Mouse (Mus musculus) intestine, postnatal 0 days (tissue): ENCODE measurements around the gene Nup50. TPM values are rescaled to one million over a fixed set of nuclear protein-coding genes. Genes with fewer than 3 reads are reported as not detected.

ENCODE experiments used
- ATAC-seq: fragments of 200-750 bp; cut with Nextera tagmentation; 2 replicates; pipeline ENCODE4 v1.8.0; 2017; ENCODE audit warnings: mild to moderate bottlenecking, moderate TSS enrichment, moderate library complexity
- H3K27ac ChIP-seq: fragments of 300-500 bp; sonication (generic); 2 replicates; pipeline ENCODE4 v1.5.1; 2014; ENCODE audit warnings: mild to moderate bottlenecking, low read depth, low read length, moderate library complexity
- H3K27me3 ChIP-seq: fragments of 300-500 bp; sonication (generic); replicated peaks from 2 replicates; pipeline ENCODE4 v1.6.1; 2014; ENCODE audit warnings: low read length, mixed read lengths; ENCODE audit not compliant: control insufficient read depth, insufficient read depth
- H3K36me3 ChIP-seq: fragments of 300-500 bp; sonication (generic); 2 replicates; pipeline ENCODE4 v1.6.1; 2014; ENCODE audit warnings: mild to moderate bottlenecking, moderate library complexity; ENCODE audit not compliant: control insufficient read depth, insufficient read depth
- H3K4me1 ChIP-seq: fragments of 300-500 bp; sonication (generic); replicated peaks from 2 replicates; pipeline ENCODE4 v1.6.1; 2014; ENCODE audit warnings: antibody characterized with exemption, low read length, mixed read lengths; ENCODE audit not compliant: control insufficient read depth, insufficient read depth
- H3K4me2 ChIP-seq: fragments of 300-500 bp; sonication (generic); replicated peaks from 2 replicates; pipeline ENCODE4 v1.6.1; 2014; ENCODE audit warnings: low read depth, mild to moderate bottlenecking, moderate library complexity
- H3K4me3 ChIP-seq: fragments of 300-500 bp; sonication (generic); 2 replicates; pipeline ENCODE4 v1.5.1; 2014; ENCODE audit warnings: low read depth, low read length
- H3K9ac ChIP-seq: fragments of 300-500 bp; sonication (generic); 2 replicates; pipeline ENCODE4 v1.6.1; 2014; ENCODE audit warnings: mild to moderate bottlenecking, low read depth, low read length
- H3K9me3 ChIP-seq: fragments of 300-500 bp; sonication (generic); 2 replicates; pipeline ENCODE4 v1.6.1; 2016; ENCODE audit warnings: mixed run types; ENCODE audit not compliant: control insufficient read depth
- CTCF ChIP-seq: sonication (generic); IDR thresholded peaks from 2 replicates; pipeline ENCODE4 v1.5.1; 2016; ENCODE audit warnings: low read depth, mild to moderate bottlenecking, control low read depth, antibody characterized with exemption, moderate library complexity
- WGBS: fragments of 180-500 bp; shearing (Covaris S2); extraction: QIAGEN DNeasy Blood & Tissue Kit; methylation state at CpG from one replicate; pipeline ENCODE4 v1.1.7; 2014; 5-methylcytosine and 5-hydroxymethylcytosine counted together
- polyA plus RNA-seq: library from polyadenylated mRNA; unstranded; fragments of >200 nt; fragmentation: Nextera tagmentation; extraction: Ambion mirVana; gene quantifications from 2 replicates; pipeline ENCODE4 v1.2.1, GENCODE M21; 2015

The Nup50 gene
- polyA plus RNA-seq, 1 experiment from 2014 or later, result 21.0 TPM

GRCm38 (mm10) chr15:84896664-84897063 is 26.5 kb upstream of the Nup50 start:
- no peaks in the 10 kb centered on the region for H3K27me3 ChIP-seq
- no peak overlapping the region for H3K4me3 ChIP-seq
- no peak overlapping the region for H3K27ac ChIP-seq
- H3K9ac ChIP-seq, result no peak overlapping the region
- 72% methylated on average over 1 of the region's 1 CpGs for WGBS
- no peak for ATAC-seq
- no peaks in the 10 kb centered on the region for H3K36me3 ChIP-seq
- H3K4me2 ChIP-seq, result no peak overlapping the region
- TF ChIP-seq CTCF, result no peak
- no peaks in the 10 kb centered on the region for H3K9me3 ChIP-seq
- H3K4me1 ChIP-seq, result no peaks in the 10 kb centered on the region

- no peaks in the 10 kb centered on the region for H3K9me3 ChIP-seq
- no peak for TF ChIP-seq CTCF
- no peak overlapping the region for H3K4me2 ChIP-seq
- H3K4me3 ChIP-seq, result no peak overlapping the region
- H3K9ac ChIP-seq, result no peak overlapping the region
- H3K27ac ChIP-seq, result no peak overlapping the region
- no peak for ATAC-seq
- no peaks in the 10 kb centered on the region for H3K36me3 ChIP-seq
- no peaks in the 10 kb centered on the region for H3K27me3 ChIP-seq
- WGBS, result 27% methylated on average over 7 of the region's 7 CpGs
- H3K4me1 ChIP-seq, result no peaks in the 10 kb centered on the region
Observed at GRCm38 (mm10) chr15:84898077-84898476, 25.1 kb upstream of the Nup50 start.

DNA sequence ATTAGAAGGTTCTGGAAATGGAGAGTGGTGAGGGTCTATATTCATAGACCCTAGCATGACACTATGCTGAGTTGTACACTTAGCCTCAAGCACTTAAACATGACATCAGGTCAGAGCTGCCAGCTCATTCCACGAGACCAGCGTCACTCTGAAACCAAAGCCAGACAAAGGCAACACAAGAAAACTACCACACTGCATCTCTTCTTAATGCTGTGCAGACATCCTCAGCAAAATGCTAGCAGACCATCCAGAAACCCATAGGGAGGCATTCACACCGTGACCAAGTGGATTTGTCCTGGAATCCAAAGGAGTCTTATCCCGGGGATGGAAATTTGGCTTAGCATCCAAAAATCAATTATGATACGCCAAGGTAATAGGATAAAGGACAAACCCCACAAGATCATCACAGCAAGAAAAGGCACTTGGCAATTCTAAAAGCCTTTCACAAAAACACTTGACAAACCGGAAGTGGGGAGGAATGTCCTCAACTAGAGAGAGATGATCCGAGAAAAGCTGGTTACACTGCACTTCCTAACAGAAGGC is 19.3 kb upstream of the Nup50 start:
- TF ChIP-seq CTCF, result no peak
- Histone ChIP-seq H3K36me3 (no peaks in the 10 kb centered on the region), H3K4me2 (no peak overlapping the region), H3K9ac (no peak overlapping the region), H3K4me3 (no peak overlapping the region), H3K4me1 (no peaks in the 10 kb centered on the region), H3K9me3 (no peaks in the 10 kb centered on the region), H3K27me3 (no peaks in the 10 kb centered on the region), H3K27ac (no peak overlapping the region)
- ATAC-seq, result no peak
- 79% methylated on average over 7 of the region's 7 CpGs for WGBS

DNA sequence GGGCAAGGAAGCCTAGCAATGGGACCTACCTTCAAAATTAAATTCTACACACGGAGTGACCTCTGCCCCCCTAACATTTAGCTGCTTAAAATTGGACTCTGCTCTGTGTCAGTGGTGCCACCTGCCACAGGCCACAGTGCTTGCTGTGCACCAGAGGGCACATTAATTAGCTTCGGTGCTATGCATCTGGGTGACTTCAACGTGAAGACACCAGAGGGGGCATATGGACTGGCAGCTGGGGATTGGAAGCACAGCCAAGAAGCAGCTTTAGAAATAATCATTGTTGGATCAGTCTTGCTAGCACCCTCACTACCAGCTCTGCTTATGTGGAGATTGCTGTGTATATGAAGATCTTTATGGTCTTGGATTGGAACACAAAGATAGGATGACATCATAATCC is 10.0 kb upstream of the Nup50 start:
- Histone ChIP-seq H3K9me3 (peaks cover 5% of the 10 kb centered on the region; the same call in 1 of the 2 replicates), H3K4me1 (no peaks in the 10 kb centered on the region), H3K4me3 (no peak overlapping the region), H3K4me2 (no peak overlapping the region), H3K27ac (no peak overlapping the region), H3K36me3 (peaks cover 6% of the 10 kb centered on the region; the same call in 1 of the 2 replicates), H3K9ac (no peak overlapping the region), H3K27me3 (no peaks in the 10 kb centered on the region)
- TF ChIP-seq CTCF, result no peak
- no peak for ATAC-seq
- WGBS, result 86% methylated on average over 3 of the region's 3 CpGs

- no peaks in the 10 kb centered on the region for H3K9me3 ChIP-seq
- H3K9ac ChIP-seq, result no peak within 1 kb of the TSS
- no peak for TF ChIP-seq CTCF
- 95% methylated on average over 3 of the region's 3 CpGs for WGBS
- no peaks in the 10 kb centered on the region for H3K36me3 ChIP-seq
- ATAC-seq, result no peak
- H3K4me3 ChIP-seq, result no peak within 1 kb of the TSS
- no peaks in the 10 kb centered on the region for H3K27me3 ChIP-seq
- H3K27ac ChIP-seq, result no peak within 1 kb of the TSS
- no peak within 1 kb of the TSS for H3K4me2 ChIP-seq
- H3K4me1 ChIP-seq, result no peaks in the 10 kb centered on the region
Observed at GRCm38 (mm10) chr15:84919938-84920337, 3.3 kb upstream of the Nup50 start, which contains the start of gene Gm29666. Gene Gm29666, minus strand, starts transcription at chr15:84920038.

DNA sequence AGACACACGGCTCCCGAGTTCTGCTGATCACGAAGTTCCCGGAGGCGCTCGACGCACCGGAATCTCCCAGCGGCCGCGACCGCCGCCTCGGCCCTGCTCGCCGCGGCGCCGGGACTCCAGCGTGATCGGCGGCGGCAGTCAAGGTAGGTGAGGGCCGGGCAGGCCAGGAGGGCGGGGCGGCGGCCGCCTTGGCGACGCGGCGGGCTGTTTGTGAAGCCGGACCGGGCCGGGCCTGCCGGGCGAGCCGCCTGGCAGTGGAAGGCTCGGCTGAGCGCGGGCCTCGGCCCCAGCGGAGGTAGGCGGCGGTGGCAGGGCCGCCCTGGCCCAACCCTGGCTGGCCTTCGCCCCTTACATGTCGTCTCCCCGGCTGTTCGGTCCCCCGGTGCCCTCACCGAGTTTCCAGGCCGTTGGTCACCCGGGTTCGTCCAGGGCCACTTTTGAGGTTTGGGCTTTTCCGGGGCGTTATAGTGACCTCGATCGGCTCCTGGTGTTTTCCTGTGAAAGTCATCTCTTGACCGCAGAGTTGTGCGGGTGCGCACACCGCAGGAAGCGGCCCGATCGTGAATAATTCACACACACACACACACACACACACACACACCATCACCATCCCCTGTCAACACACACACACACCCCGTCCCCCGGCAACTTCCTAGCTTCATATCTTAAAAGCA is 434 bp downstream of the Nup50 start:
- 0% methylated on average over 68 of the region's 68 CpGs for WGBS
- peak overlapping the region; percentile 90 for H3K9ac ChIP-seq
- TF ChIP-seq CTCF, result no peak

More for the DNA sequence above, 434 bp downstream of the Nup50 start:
- Histone ChIP-seq H3K4me3 (peak overlapping the region; percentile 81), H3K4me2 (peak overlapping the region; percentile 79), H3K27ac (peak overlapping the region; percentile 96), H3K36me3 (peaks cover 13% of the 10 kb centered on the region), H3K27me3 (no peaks in the 10 kb centered on the region), H3K4me1 (0 out of 2 replicates have a peak, but pooled peaks cover 3% of the 10 kb centered on the region), H3K9me3 (no peaks in the 10 kb centered on the region)
- peak; percentile 85 for ATAC-seq
